Mouse (Mus musculus) c-Kit-negative CD71-positive TER-119-positive erythroid progenitor cells, embryonic 14.5 days (primary cell): ENCODE measurements at regions not wholly inside any gene's neighbourhood (a gene's known extent, or its start where the extent isn't known, plus 50 kb on each side); places are given as distances from the start of the nearest gene placed in this dataset.
"Not testable (repeated sequence)": the region's sequence is repeated elsewhere in the genome, so short reads cannot be mapped to it uniquely, and the experiment has no call there.

Source experiments
- DNase-seq: peaks from one replicate; pipeline ENCODE4 v3.0.0-alpha.2; 2013; ENCODE audit warnings: low read depth, low spot score

- DNase-seq: no peak
These were observed 158.7 kb downstream of the Mat2b start for GRCm38 (mm10) chr11:40536236-40536765.

GRCm38 (mm10) chr11:40510325-40511239 lies 184.4 kb downstream of the Mat2b start:
- no peak for DNase-seq

- no peak for DNase-seq
These were observed 203.4 kb downstream of the Mat2b start for GRCm38 (mm10) chr11:40491599-40491998.

GRCm38 (mm10) chr11:40478171-40478570 lies 216.8 kb downstream of the Mat2b start:
- not testable (repeated sequence) for DNase-seq

- no peak for DNase-seq
These were observed 217.7 kb downstream of the Mat2b start for GRCm38 (mm10) chr11:40477294-40477693.

- no peak for DNase-seq
These were observed 225.8 kb downstream of the Mat2b start for GRCm38 (mm10) chr11:40469080-40469705.

GRCm38 (mm10) chr11:40456571-40456970 lies 238.4 kb downstream of the Mat2b start:
- no peak for DNase-seq

GRCm38 (mm10) chr11:40454994-40455393 lies 240.0 kb downstream of the Mat2b start:
- DNase-seq: not testable (repeated sequence)

GRCm38 (mm10) chr11:40446846-40447245 lies 248.2 kb downstream of the Mat2b start:
- DNase-seq: no peak

- DNase-seq: no peak
These were observed 261.0 kb downstream of the Mat2b start for GRCm38 (mm10) chr11:40434002-40434401.

- DNase-seq: no peak
These were observed 266.1 kb downstream of the Mat2b start for GRCm38 (mm10) chr11:40428858-40429257.

- no peak for DNase-seq
These were observed 270.7 kb downstream of the Mat2b start for GRCm38 (mm10) chr11:40424316-40424715.

- no peak for DNase-seq
These were observed 287.4 kb downstream of the Mat2b start for GRCm38 (mm10) chr11:40407571-40407970.

- DNase-seq: no peak
These were observed 292.8 kb downstream of the Mat2b start for GRCm38 (mm10) chr11:40402249-40402648.

- DNase-seq: no peak
These were observed 297.4 kb downstream of the Mat2b start for GRCm38 (mm10) chr11:40397453-40398104.

GRCm38 (mm10) chr11:40395331-40395730 lies 299.7 kb downstream of the Mat2b start:
- no peak for DNase-seq

- no peak for DNase-seq
These were observed 300.1 kb downstream of the Mat2b start for GRCm38 (mm10) chr11:40394864-40395266.

- DNase-seq: no peak
These were observed 300.7 kb downstream of the Mat2b start for GRCm38 (mm10) chr11:40394283-40394758.

GRCm38 (mm10) chr11:40380696-40381095 lies 314.3 kb downstream of the Mat2b start:
- DNase-seq: no peak

GRCm38 (mm10) chr11:40371696-40372095 lies 323.3 kb downstream of the Mat2b start:
- no peak for DNase-seq

- DNase-seq: no peak
These were observed 328.4 kb downstream of the Mat2b start for GRCm38 (mm10) chr11:40366573-40366972.
